Mouse (Mus musculus) thymus, postnatal 10 days (tissue): ENCODE measurements around the gene Krt81.

ENCODE experiments used
- DNase-seq, 2 experiments: peaks; one replicate each; pipeline ENCODE4 v3.0.0; 2021; ENCODE audit warnings: low spot score in 2 of 2

Krt81 gene

GRCm38 (mm10) chr15:101463651-101464050 is at the start of gene Krt81:
Gene Krt81 (minus strand): TSS chr15:101463751.
- no peak for DNase-seq

DNA sequence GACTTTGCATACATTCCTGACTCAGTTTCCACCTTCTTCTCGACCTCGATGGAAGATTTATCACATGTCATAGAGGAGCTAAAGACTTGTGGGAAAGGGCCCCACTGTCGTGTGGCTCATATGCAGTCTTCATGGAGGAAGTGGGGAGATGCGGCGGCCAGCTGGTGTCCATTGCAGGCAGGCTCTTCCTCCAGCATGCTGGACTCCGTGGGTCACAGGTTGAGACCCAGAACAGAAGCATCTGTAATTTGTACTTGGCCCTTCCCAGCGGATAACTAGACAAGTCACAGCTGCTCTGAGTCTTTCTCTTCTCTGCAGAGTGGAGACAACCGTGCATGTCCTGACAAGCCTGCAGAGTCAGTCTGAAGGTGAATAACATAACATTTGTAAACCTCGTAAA is 44.7 kb upstream of the Krt81 start:
- DNase-seq, result no peak

- no peak for DNase-seq
Observed at GRCm38 (mm10) chr15:101506896-101507758, 43.6 kb upstream of the Krt81 start.

- no peak for DNase-seq
Observed at GRCm38 (mm10) chr15:101497181-101497580, 33.6 kb upstream of the Krt81 start.

DNA sequence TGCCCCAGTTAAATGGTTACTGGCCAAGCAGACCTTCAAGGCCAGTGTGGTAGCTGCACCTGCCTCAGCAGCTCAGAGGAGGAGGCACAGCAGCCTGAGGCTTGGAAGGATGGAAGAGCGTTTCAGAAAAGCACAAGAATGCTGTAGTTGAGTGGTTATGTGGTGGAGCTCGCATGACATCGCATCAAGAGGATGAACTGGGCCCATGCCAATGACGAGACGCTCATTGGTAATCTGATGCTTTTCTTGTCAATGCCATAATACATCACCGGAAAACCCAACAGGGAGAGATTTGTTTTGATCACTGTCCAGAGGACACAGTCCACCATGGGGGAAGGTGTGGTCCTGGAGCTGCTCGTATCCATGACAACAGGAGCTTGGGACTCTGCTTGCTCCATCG is 31.7 kb upstream of the Krt81 start:
- DNase-seq, result no peak

DNA sequence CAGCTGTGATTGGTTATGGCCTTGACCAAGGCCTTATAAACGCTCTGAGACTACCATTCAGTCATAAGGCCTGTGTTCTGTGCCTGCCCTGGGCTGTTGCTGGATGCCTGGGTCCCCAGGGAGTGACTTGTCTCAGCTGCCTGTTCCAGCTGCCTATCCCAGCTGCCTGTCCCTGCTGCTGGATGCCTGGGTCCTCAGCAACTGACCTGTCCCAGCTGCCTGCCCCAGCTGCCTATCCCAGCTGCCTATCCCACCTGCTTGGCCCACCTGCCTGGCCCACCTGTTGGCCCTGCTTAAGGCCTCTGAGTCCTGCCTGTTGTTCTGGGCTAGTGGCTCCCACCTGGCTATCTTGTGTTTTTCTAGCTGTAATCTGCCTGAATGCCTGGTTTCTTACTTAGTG is 30.7 kb upstream of the Krt81 start:
- DNase-seq, result no peak

GRCm38 (mm10) chr15:101493713-101494112 is 30.2 kb upstream of the Krt81 start:
- no peak for DNase-seq

DNA sequence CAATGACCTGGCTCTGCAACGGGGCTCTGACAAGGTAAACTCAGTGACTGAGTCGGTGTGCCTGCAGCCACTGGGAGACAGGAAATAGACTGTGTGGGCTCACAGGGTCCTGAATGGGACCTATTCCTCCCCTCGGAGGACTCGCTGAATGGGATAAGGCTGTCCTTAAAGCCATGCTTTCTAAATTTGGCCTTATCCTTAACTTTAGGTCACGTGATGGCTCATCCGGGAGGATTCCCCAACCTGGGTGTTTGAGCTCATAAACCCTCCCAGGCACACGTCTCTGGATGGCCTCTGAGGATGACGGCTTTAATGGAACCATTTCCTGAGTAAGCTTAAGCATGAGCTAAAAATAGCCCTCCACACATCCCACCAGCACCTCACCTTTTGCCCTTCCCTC is 29.2 kb upstream of the Krt81 start:
- no peak for DNase-seq

GRCm38 (mm10) chr15:101491431-101491830 is 27.9 kb upstream of the Krt81 start, which contains the start of gene Krt83:
Gene Krt83 (minus strand): TSS chr15:101491512.
- DNase-seq, result no peak

- peak; percentile 23 to 40 for DNase-seq
Observed at GRCm38 (mm10) chr15:101485911-101486635, 22.5 kb upstream of the Krt81 start.

DNA sequence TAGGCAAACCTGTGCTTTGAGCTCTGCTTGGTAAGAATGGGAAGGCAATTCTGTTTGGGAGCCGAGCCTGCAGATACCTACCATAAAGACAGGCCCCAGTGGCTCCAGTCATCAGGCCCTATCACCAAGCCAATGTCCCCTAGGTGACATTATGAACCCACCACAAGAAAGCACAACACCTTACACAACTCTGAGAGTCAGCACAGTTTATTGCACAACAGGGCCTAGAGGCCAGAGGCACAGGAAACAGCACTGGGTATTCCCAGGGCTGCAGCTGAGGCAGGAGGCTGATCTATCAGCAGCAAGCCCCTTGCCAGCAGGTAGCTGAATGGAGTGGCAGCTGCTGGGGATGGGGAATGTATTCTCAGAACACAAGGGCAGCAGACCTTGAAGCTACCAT is 21.4 kb upstream of the Krt81 start:
- DNase-seq, result no peak

GRCm38 (mm10) chr15:101483646-101484045 is 20.1 kb upstream of the Krt81 start:
- DNase-seq, result no peak

- no peak for DNase-seq
Observed at GRCm38 (mm10) chr15:101482056-101482455, 18.5 kb upstream of the Krt81 start.

DNA sequence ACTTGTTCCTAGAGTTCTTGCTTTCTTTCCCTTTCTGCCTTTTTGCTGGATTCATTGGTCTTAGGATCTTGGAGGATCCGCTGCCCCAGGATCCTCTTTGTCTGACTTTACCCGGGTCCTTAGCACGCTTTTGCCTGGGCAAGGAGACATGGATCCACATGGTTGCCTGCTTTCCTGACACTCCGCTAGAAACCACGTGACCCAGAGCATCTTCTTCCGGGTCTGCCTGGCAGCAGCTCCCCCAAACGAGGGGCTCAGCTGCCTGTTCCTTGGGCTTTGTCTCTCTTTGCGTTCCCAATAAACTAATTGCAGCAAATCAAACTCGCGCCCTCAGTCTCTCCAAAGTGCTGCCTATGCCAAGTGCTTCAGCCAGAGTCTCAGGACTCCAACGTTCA is 16.1 kb upstream of the Krt81 start:
- DNase-seq, result no peak

DNA sequence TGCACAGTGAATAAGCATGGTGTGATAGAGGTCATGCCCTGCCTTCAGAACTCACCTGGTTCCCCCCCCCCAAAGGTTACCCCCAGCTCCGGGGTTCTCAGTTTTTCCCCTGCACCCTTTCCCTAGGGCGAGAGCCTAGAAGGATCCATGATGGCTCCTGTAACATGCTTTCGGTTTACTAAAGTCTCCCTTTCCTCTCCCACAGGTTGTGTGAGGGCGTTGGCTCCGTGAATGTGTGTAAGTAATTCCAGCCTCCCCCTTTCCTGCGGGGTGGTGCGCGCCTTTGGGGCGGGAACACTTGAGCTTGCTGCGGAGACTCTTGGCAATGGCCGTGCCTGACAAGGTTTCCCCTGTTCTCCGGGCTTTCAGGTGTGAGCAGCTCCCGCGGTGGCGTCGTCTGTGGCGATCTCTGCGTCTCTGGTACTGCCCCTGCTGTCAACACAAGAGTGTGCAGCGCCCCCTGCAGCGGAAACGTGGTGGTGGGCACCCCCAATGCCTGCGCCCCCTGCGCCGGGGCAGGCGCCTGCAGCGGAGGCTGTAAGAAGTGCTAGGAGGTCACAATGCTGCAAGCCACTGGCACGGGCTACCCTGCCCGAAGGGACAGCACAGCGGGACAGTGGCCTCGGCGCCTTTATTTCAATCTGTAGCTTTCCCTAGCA is 15.6 kb upstream of the Krt81 start:
- peak; percentile 69 to 82 for DNase-seq

GRCm38 (mm10) chr15:101472952-101473528 is 9.5 kb upstream of the Krt81 start, which contains the start of gene Krt86:
Gene Krt86 (plus strand): TSS chr15:101473478.
- DNase-seq, result no peak

DNA sequence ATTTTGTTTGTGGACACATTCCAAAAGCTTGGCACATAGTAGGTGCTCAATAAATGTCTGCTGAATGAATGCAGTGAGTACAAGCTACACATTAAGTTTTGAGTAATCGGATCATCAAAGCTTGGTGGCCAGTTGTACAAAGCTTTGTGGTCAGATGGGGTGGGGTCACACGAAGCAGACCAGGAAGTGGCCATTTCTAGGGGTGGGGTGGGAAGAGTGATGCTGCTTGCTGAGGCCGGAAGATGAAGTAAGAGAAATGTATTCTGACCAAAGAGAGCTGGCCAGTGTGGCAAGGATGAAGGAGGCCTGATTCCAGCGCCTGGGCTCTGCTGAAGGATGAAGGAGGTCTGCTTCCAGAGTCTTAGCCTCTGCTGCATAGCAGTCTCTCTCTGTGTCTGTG is 5.5 kb upstream of the Krt81 start:
- no peak for DNase-seq

- peak in 1 of 2 experiments; percentile 23 for DNase-seq
Observed at GRCm38 (mm10) chr15:101459283-101459682, 4.3 kb downstream of the Krt81 start.

DNA sequence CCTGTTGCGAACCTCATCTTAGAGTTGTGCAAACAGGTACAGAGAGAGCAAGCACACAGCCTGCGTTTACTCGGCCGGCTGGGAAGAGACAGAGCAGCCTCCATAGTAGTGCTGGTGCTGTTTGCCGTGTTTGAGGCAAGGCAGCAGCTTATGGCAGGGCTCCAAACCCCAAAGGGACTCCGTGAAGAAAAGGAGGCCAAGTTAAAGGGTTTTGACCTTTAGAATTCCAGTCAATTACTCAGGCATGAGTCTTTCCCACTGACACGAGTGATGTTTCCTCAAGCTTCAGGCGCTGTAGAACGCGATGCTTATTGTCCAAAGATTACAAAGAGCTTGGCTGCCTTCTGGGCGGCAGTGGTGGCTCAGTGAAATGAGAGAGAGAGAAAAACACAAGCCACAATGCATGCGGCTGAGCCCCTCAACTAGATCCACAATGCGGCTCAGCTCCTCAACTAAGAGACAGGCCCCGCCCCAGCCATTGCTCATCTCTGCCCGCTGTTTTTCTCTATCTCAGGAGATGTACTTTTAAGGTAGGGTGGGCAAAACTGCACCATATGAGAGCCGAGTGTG is 5.1 kb downstream of the Krt81 start:
- DNase-seq, result no peak

- no peak for DNase-seq
Observed at GRCm38 (mm10) chr15:101455891-101456290, 7.7 kb downstream of the Krt81 start.

- DNase-seq, result no peak
Observed at GRCm38 (mm10) chr15:101455292-101455691, 8.3 kb downstream of the Krt81 start.

- no peak for DNase-seq
Observed at GRCm38 (mm10) chr15:101454774-101455173, 8.8 kb downstream of the Krt81 start.
